Mouse (Mus musculus): ENCODE measurements at regions not wholly inside any gene's neighbourhood (a gene's known extent, or its start where the extent isn't known, plus 50 kb on each side); places are given as distances from the start of the nearest gene placed in this dataset.

DNA sequence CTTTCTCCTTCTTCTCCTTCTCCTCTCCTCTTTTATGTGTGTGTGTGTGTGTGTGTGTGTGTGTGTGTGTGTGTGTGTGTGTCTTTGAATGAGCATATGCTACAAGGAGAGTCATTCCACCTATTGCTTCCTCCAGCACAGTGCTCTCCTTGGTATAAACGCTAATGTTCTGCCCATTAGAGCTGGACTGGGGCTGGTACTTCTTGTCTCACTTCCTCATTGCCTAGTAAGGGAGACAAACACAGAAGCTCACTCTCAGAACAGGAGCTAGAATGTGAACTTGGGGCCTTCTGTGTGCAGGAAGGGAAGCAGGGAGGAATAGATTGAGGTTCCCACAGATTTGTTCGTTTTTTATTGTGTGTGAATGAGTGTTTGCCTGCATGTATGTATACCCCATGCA lies 54.9 kb upstream of the Shb start:
- DNase-seq (ENCODE audit: low spot score in 2 of 2): no peak

- DNase-seq (ENCODE audit: low spot score in 2 of 2): no peak
Observed at GRCm38 (mm10) chr4:45586310-45586709, 54.0 kb upstream of the Shb start.

- DNase-seq (ENCODE audit: low spot score in 2 of 2): no peak
Observed at GRCm38 (mm10) chr4:45585188-45585820, 53.0 kb upstream of the Shb start.

GRCm38 (mm10) chr4:45583966-45584365 lies 51.7 kb upstream of the Shb start:
- DNase-seq (ENCODE audit: low spot score in 2 of 2): no peak

- no peak for DNase-seq (ENCODE audit: low spot score in 2 of 2)
Observed at GRCm38 (mm10) chr4:45582496-45582895, 50.2 kb upstream of the Shb start.
